Mouse (Mus musculus): ENCODE data around the gene Rad54l2.

Gene Rad54l2

DNA sequence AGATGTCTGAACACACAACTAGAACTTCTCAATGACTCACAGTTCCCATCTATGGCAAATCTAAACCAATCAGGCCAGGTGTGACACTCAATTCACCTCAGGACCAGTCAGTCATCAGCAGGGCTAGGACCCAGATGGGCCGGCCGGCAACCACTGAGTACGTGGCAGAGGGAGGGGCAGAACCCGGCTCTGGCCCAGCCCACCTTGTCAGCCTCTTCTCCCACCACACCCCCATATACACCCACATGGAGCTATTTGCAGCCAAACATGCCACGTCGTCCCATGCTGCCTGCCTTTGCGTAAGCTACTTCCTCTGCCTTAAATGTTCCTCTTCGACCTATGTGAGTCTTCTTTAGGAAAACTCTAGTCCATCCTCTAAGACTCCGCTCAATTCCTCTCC, 113.0 kb downstream of the Rad54l2 start:
- no peak for DNase-seq (ENCODE audit: low spot score)

GRCm38 (mm10) chr9:106675480-106675879, 113.5 kb downstream of the Rad54l2 start:
- DNase-seq (ENCODE audit: low spot score) = peak; percentile 94

DNA sequence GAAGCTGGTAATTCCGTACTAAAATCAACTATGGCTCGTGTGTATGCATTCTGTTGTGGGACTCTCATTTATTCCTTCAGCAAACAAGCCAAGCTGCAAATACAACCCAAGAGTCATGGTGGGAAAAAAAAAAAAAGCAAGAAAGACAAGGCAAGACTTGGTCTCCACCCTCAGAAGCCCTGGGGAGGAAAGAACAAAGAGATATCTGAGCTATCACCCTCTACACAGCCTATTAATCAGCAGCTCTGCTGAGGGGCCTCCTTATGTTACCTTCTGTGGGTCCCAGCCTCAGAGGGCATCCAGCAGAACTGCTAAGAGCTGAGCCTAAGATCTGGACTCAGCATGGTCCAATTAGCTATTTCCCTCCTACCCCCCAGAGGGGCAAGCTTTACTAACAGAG, 115.1 kb downstream of the Rad54l2 start:
- DNase-seq (ENCODE audit: low spot score) = no peak

DNA sequence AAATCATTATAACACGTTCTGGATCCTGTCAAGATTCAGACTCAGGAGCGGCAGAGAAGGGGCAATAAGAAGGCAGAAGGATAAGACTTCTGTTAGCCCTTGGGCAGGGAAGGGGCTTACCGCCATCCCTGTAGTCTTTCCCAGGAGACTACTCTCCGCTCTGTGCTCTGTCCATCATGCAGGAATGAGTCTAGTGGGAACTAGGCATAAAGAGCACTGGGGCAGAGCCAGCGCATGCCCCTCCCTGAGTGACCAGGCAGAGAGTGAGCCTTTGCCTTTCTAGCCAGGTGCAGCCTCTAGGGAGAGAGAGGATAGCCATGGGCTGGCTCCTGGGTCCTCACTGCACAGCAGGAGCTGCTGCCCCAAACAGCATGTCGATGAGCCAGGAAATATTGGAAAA, 124.1 kb downstream of the Rad54l2 start:
- no peak for DNase-seq (ENCODE audit: low spot score)

DNA sequence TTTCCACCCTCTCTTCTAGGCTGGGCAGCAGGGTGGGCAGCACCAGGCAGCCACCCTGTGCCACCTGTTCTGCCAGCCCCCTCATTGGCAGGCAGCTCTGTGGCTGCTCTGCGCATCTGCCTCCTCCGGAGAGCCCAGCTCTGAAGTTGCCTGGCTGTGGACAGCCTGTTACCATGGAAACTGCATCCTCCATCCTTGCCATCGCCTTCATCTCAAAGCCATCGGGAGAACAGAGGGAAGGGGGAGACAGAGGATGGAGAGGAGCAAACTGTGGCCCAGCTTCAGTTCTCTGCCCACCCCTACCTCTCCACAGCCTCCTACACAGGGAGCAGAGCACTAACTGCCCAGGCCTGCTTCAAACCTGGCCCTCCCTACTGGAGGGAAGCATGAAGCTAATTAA, 124.6 kb downstream of the Rad54l2 start:
- DNase-seq (ENCODE audit: low spot score) = no peak

GRCm38 (mm10) chr9:106663200-106663599, 125.8 kb downstream of the Rad54l2 start:
- DNase-seq (ENCODE audit: low spot score) = no peak

GRCm38 (mm10) chr9:106659935-106660334, 129.1 kb downstream of the Rad54l2 start:
- no peak for DNase-seq (ENCODE audit: low spot score)

- no peak for DNase-seq (ENCODE audit: low spot score)
These were observed 129.6 kb downstream of the Rad54l2 start for GRCm38 (mm10) chr9:106659441-106659840.

- no peak for DNase-seq (ENCODE audit: low spot score)
These were observed 131.4 kb downstream of the Rad54l2 start for GRCm38 (mm10) chr9:106657592-106657991.

GRCm38 (mm10) chr9:106656820-106657219, 132.2 kb downstream of the Rad54l2 start:
- no peak for DNase-seq (ENCODE audit: low spot score)

GRCm38 (mm10) chr9:106655884-106656720, 132.9 kb downstream of the Rad54l2 start, which contains the start of gene Grm2:
Grm2 (minus strand) TSS chr9:106656082.
- no peak for DNase-seq (ENCODE audit: low spot score)

GRCm38 (mm10) chr9:106652720-106653119, 136.3 kb downstream of the Rad54l2 start:
- DNase-seq (ENCODE audit: low spot score) = no peak

GRCm38 (mm10) chr9:106647226-106647625, 141.8 kb downstream of the Rad54l2 start:
- no peak for DNase-seq (ENCODE audit: low spot score)

DNA sequence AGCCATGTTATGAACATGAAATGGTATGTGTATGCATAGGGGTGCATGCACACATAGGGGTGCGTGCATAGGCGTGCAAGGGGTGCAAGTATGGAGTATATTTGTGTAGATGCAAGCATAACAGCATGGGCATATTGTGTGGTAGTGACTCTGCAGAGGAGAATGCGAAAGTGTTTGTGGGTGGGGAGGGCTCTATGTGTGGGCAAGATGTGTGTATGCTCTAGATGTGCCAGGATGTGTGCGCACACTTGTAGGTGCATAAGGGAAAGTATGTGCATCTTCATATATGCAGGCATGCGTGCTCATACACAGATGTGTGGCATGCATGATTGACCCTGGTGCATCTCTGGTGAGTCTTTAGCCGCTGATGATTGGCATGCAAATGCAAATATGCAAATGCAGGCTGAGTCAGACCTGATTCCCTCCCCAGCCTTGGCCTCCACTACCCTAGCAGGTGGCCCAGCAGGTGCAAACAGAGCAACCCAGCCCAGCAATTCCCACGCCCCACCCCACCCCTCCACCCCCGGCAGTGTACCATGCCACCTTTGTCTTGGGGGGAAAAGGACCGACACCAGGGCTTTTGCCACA, 143.2 kb downstream of the Rad54l2 start:
- DNase-seq (ENCODE audit: low spot score) = no peak

DNA sequence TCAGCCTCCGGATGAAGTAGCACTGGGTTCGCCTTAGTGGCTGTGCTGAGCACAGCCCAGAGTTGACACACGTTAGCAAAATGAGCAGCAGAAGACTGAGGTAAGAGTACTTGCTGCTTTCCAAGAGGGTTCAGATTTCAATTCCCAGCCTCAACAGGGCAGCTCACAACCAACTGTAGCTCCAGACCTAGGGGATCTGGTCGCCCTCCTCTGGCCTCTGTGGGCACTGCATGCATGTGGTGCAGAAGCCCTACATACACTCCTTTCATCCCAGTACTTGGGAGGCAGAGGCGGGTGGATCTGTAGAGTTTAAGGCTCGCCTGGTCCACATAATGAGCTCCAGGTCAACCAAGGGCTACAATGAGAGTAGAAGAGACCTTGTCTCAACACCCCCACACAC, 145.2 kb downstream of the Rad54l2 start:
- DNase-seq (ENCODE audit: low spot score) = no peak

GRCm38 (mm10) chr9:106643128-106643527, 145.9 kb downstream of the Rad54l2 start:
- peak; percentile 53 for DNase-seq (ENCODE audit: low spot score)

DNA sequence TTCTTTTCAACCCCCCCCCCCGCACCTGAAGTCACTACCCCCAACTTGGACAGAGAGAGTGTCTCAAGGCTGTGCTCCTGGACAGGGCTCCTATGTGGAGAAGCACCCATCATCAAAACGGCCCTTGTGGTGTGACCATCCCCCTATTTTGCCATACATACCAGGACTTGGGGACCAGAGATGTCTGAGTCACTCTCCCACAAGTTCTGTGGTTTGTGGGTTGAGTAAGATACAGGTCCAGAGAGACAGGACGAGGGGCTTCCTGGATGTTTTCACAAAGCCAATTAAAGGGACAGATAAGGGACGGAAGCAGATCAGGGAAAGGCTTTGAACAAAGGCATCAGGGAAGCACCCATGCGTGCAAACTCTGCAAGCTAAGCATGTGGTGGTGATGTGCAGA, 147.6 kb downstream of the Rad54l2 start:
- DNase-seq (ENCODE audit: low spot score) = no peak

DNA sequence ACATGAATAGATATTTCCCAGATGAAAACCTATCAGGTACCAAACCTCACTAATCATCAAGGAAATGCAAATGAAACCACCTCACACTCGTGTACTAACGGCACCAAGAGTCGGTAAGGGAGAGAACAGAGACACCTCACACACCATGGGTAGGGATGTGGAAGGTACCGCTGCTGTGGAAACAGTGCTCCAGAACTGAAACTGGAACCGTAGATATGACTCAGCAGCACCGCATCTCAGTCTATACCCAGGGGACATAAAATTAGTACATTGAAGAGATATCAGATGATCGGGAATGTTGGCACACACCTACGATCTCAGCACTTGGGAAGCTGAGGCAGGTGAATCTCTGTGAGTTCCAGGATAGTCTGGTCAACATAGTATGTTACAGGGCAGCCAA, 150.8 kb downstream of the Rad54l2 start:
- DNase-seq (ENCODE audit: low spot score) = no peak

All from layer of hippocampus, adult 9-10 months (tissue).